Mouse (Mus musculus) lung, postnatal 4 days (tissue): ENCODE measurements around the gene Tnrc6b.
"Not testable (repeated sequence)": the region's sequence is repeated elsewhere in the genome, so short reads cannot be mapped to it uniquely, and the experiment has no call there.

Experiments
- DNase-seq, 2 experiments: peaks; one replicate each; pipeline ENCODE4 v3.0.0; 2021

Gene Tnrc6b

GRCm38 (mm10) chr15:80702910-80703309 lies 8.2 kb upstream of the Tnrc6b start:
- DNase-seq = no peak

- no peak for DNase-seq
These were observed 7.6 kb upstream of the Tnrc6b start for GRCm38 (mm10) chr15:80703495-80703894.

DNA sequence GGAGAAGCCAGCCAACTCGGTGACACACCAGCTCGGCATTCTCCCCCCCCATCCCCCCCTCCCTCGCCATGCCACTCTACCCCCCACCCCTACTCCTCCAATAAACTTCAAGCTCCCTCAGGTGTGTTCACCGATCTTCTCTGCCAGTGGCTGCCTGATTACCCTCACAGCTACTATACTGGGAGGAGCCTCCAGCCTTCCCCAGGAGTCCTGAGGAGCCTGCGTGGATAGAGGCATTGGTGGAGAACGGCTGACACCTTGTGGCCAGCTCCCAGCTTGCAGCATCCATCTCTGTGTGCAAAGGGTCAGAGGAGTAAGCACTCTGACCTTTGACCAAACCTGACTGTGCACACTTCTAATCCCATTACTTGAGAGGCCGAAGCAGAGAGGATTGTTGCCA lies 6.8 kb upstream of the Tnrc6b start:
- DNase-seq = peak; percentile 82 to 88

DNA sequence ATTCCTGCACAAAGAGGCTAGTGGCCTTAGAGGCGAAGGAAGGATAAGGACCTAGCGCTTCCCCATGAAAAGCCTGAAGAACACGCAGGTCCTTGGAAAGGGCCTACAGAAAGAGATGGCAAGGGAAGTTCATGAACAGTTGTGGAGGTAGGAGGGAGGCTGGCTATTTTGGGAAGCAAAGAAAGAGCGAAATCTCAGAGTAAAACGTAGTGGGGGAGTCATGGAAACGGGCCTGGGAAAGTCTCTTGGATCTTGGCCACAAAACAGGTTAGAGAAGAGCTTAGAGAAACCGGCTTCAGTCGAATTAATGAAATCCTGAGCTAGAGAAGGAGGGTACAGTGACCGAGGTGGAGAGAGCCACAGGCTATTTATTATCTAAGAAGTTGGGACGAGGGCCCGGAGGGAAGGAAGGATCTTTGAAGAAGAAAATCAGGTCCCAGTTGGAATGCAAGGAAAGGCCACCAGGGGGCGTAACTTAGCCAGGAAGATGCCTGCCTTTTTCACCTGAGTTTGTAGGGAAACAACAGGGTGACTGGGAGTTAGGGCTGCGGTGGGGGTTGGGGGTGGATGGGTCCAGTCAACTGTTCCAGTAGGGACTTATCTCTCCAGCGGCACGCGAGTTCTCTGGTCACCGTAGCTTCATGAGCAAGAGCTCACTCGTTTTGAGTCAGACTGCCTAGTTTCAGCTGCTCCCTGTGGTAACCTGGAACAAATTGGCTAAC lies 5.1 kb upstream of the Tnrc6b start:
- DNase-seq = peak; percentile 69 to 83

DNA sequence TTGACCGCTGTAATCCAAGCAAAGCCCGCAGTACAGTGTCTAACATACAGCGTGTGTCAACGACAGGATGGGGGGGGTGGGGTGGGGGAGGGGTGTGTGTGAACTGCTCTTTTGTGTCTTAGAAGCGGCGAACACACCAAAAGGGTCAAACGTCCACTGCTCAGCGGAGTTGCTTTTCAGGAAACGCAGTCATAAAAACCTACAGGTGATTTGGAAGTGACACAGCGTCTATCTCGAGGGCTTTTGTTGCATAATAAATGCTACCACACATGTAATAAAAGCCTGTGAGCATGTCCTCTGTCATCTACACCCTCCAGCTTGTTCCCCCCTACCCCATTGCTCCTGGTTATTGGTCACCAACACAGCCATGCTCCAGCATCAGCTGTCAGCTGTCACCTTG lies 4.5 kb upstream of the Tnrc6b start:
- DNase-seq = no peak

DNA sequence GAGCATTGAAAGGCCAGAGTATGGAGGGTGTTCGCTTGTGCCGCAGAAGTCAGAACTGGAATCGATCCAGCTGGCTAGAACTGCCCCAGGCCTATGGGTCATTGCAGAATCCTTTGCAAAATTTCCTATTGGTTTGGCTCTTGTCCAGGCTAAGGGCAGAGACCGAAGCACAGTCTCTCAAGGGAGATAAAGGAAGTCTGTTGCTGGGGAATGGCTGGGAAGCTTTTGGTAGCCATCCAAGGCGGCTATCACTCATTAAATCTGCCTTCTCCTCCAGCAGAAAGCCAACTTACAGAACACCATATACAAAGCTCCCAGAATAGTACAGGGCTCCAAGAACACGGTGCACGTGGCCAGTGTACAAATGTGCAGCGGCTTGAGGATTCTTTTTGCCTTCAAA lies 4.0 kb upstream of the Tnrc6b start:
- DNase-seq = peak; percentile 75 to 88

- peak; percentile 58 to 63 for DNase-seq
These were observed 1.5 kb upstream of the Tnrc6b start for GRCm38 (mm10) chr15:80709593-80709992.

GRCm38 (mm10) chr15:80710257-80710607 lies 881 bp upstream of the Tnrc6b start:
- no peak for DNase-seq

GRCm38 (mm10) chr15:80711401-80712151 lies 463 bp downstream of the Tnrc6b start:
- DNase-seq = peak; percentile 68 to 76

- DNase-seq = no peak
These were observed 3.2 kb downstream of the Tnrc6b start for GRCm38 (mm10) chr15:80714299-80714698.

DNA sequence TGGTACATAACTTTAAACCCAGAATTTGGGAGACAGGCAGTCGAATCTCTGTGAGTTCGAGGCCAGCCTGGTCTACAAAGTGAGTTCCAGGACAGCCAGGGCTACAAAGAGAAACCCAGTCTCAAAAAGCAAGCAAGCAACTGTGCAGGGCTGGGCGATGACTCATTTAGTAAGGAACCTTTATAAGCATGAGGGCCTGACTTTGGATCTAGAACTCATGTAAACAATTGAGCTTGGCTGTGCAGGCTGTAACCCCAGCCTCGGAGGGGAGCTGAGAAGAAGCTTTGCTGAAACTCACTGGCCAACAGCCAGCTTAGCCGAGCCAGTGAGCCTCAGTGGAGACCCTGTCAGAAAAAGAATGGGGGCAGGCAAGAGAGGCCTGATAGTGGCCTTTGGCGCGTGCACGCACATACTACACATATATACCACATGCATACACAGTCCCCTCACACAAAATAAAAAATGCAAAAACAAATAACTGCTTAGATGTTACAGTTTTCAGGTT lies 5.6 kb downstream of the Tnrc6b start:
- no peak for DNase-seq

- peak; percentile 27 to 63 for DNase-seq
These were observed 6.3 kb downstream of the Tnrc6b start for GRCm38 (mm10) chr15:80717431-80717830.

GRCm38 (mm10) chr15:80720249-80720648 lies 9.1 kb downstream of the Tnrc6b start:
- DNase-seq = no peak

DNA sequence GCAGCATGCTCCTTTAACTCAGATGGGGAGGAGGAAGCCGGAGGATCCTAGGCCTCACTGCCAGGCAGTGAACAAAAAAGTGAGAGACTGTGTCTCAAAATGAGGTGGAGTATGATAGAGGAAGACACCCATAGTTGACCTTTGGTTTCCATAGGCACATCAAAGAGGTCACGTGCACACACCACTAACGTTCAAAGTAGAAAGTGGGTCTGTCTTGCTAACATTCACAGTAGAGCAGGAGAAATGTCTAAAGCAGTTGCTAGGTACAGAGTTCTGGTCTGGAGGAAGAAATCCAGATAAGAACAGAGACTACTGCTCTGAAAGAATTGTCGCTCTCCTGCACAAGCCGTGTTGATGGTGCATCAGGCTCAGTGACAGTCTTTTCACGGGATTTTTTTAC lies 10.7 kb downstream of the Tnrc6b start:
- no peak for DNase-seq

- no peak for DNase-seq
These were observed 11.3 kb downstream of the Tnrc6b start for GRCm38 (mm10) chr15:80722366-80722765.

GRCm38 (mm10) chr15:80729477-80729876 lies 18.4 kb downstream of the Tnrc6b start:
- DNase-seq = no peak

DNA sequence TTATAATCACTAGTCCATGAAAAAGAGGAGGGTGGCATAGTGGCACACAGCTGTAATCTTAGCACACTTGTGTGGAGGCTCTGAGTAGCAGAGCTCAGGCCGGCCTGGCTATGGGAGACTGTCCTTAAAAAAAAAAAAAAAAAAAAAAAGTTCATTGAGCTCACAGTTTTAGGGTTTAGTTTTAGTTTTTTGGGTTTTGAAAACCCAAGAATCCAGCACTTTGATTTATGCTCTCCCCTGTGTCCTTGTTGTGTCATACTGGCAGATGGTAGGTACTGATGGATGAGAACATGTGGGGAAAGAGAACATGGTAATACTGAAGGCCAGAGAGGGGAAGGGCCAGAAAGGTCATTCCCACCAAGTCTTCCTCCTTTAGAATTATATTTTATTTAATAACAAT lies 19.9 kb downstream of the Tnrc6b start:
- DNase-seq = no peak

- DNase-seq = no peak
These were observed 20.4 kb downstream of the Tnrc6b start for GRCm38 (mm10) chr15:80731511-80731910.

DNA sequence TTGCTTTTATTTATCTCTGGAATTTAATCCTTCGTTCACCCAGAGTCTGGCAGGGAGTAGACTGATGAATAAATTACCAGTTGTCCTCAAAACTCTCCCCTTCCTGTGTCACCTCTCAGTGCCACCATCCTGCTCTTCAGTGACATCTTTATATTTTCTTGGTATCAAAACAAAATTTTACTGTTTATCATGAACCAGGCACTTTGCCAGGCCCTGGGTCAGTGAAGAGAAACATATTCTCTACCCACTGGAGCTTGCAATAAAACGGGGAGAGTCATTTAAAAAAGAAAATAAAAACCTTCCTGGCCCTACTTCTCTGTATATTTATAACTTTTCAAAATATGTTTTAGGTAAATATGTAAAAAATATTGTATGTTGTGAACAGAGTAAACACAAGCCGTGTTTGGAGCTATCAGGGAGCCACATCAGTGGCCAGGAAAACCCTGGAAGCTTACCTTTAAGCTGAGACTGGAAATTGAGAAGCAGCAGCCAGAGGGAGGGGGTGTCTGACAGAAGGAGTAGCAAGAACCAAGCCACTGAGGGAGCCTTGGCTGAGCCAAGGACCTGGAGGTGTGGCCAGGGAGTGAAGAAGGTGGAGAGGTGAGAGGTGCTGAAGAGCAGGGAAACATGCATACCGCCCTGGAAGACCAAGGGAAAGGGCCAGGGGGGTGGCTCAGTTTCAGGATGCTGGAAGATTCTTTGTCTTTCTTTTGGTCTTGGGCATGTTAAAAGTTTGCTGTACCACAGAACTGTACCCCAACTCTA lies 21.3 kb downstream of the Tnrc6b start:
- DNase-seq = peak in 1 of 2 experiments; percentile 22

DNA sequence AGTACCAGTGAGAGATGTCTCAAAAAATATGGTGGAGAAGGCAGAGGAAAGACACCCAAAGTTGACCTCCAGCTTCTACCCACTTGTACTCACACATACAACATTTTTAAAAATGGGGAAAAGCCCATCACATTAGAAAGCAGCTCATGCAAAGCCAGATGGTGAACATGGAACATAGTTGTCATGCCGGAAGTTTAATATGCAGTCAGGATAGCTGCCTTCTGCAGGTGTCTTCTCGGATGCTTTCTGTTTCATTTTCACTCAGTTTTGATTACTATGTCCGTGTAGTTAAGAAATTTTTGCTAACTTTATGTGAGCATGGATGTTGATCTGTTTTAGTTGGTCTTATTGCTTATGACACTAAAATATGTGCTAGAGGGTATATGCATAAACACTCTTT lies 24.2 kb downstream of the Tnrc6b start:
- no peak for DNase-seq

DNA sequence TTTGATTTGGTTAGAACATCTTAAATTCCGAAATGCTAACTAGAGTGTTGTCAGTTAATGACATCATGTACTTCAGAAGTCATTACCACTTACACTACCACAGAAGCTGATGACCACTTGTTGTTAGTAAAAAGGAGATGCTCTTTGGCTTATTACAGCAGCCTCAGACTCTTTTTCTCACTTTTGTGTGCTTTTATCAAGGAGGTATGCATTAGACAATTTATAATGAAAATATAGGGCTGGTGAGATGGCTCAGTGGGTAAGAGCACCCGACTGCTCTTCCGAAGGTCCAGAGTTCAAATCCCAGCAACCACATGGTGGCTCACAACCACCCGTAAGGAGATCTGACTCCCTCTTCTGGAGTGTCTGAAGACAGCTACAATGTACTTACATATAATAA lies 24.6 kb downstream of the Tnrc6b start:
- DNase-seq = not testable (repeated sequence)

DNA sequence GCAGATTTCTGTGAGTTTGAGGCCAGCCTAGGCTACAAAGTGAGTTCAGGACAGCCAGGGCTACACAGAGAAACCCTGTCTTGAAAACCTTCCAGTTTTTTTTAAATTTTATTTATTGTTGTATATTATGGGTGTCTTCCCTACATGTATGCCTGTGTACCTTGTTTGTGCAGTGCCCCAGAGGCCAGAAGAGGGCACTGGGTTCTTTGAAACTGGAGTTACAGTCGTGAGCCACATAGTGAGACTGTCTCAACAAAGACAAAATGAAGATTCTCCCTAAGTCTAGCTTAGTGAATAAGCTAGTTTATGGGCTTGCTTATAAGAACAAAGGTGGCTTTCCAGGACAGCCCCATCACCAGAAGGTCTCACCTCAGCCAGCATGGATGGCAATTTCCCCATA lies 25.4 kb downstream of the Tnrc6b start:
- no peak for DNase-seq

- no peak for DNase-seq
These were observed 27.1 kb downstream of the Tnrc6b start for GRCm38 (mm10) chr15:80738244-80738643.

GRCm38 (mm10) chr15:80739972-80740371 lies 28.9 kb downstream of the Tnrc6b start:
- DNase-seq = no peak
